Mouse (Mus musculus): ENCODE results near the gene Hipk2.

The Hipk2 gene

GRCm38 (mm10) chr6:38833721-38834120 is 42.2 kb downstream of the Hipk2 start:
- DNase-seq (ENCODE audit: low spot score in 2 of 2) = no peak

- DNase-seq (ENCODE audit: low spot score in 2 of 2) = no peak
These were observed 46.5 kb downstream of the Hipk2 start for GRCm38 (mm10) chr6:38829452-38829851.

GRCm38 (mm10) chr6:38828211-38828610 is 47.8 kb downstream of the Hipk2 start:
- no peak for DNase-seq (ENCODE audit: low spot score in 2 of 2)

DNA sequence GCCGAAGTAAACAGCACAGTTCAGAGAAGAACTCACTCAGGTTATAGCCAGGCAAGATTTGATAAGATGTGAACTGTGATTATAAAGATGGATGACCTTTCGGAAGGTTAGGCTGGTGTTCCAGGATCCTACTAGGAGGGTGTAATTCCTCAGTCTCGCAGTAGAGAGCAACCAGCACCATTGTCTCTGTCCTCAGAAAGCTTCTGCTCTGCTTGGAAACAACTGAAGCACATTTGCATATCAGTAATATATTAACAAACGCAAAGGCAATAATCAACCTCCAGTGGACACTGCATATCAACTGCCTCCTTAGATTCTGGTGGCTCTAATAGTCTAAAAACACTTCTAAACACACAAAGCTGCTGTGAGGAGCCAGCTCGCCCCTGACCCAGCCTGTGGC is 48.5 kb downstream of the Hipk2 start:
- DNase-seq (ENCODE audit: low spot score in 2 of 2) = no peak

DNA sequence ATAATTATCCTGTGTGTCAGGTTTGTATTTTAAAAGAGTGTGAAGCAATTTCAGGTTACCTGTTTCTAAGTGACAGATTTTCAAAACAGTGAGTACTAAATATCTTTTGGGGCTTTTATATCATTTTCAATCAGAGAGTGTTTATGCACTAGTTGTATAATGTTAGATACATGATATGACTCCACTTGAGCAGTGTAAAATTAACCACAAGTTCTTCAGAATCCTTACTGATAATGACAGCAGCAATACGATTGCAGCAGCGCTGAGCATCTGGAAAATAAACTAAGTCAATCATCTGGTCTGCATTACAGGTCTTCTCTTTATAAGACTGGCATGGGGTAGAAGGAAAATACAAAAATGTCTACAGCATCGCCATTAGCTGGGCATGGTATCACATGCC is 49.1 kb downstream of the Hipk2 start:
- no peak for DNase-seq (ENCODE audit: low spot score in 2 of 2)

GRCm38 (mm10) chr6:38825886-38826285 is 50.1 kb downstream of the Hipk2 start:
- no peak for DNase-seq (ENCODE audit: low spot score in 2 of 2)

- DNase-seq (ENCODE audit: low spot score in 2 of 2) = no peak
These were observed 52.1 kb downstream of the Hipk2 start for GRCm38 (mm10) chr6:38823827-38824226.

GRCm38 (mm10) chr6:38823164-38823563 is 52.8 kb downstream of the Hipk2 start:
- no peak for DNase-seq (ENCODE audit: low spot score in 2 of 2)

DNA sequence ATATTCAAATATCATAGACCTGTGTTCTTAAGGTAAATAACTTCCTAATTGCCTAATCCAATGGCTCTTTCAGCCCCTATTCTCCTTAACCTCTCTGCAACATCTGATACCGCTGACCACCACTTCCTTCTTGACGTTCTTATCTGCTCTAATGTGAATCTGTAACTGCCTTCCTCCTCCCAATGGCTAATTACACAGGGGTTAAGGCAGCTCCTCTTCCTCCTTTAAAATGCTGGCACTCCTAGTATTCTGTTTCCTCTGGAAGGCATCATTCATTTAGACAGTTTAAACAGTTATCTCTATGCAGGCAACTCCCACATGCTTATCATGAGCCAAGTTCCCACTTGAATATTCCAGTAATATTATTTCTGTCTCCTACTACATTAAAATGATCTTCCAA is 54.3 kb downstream of the Hipk2 start:
- no peak for DNase-seq (ENCODE audit: low spot score in 2 of 2)

DNA sequence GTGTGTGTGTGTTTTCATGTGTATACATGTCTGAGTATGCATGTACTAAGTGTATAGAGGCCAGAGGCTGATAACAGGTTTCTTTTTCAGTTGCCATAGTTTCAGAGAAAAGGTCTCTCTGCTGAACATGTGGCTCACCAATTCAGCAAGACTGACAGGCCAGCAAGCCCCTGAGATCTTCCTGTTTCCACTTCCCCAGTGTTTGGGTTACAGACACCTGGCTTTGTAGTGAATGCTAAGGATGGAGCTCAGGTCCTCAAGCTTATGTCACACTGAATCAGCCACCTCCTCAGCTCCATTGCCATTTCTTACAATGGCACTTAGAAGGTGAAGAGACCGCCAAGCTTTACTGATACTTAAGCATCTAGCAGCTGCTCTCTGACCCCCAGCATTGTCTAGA is 55.1 kb downstream of the Hipk2 start:
- DNase-seq (ENCODE audit: low spot score in 2 of 2) = no peak

- no peak for DNase-seq (ENCODE audit: low spot score in 2 of 2)
These were observed 59.7 kb downstream of the Hipk2 start for GRCm38 (mm10) chr6:38816216-38816615.

- DNase-seq (ENCODE audit: low spot score in 2 of 2) = no peak
These were observed 60.4 kb downstream of the Hipk2 start for GRCm38 (mm10) chr6:38815582-38815981.

GRCm38 (mm10) chr6:38814690-38815089 is 61.3 kb downstream of the Hipk2 start:
- DNase-seq (ENCODE audit: low spot score in 2 of 2) = no peak

GRCm38 (mm10) chr6:38811459-38812145 is 64.4 kb downstream of the Hipk2 start:
- no peak for DNase-seq (ENCODE audit: low spot score in 2 of 2)

GRCm38 (mm10) chr6:38810121-38810475 is 65.9 kb downstream of the Hipk2 start:
- no peak for DNase-seq (ENCODE audit: low spot score in 2 of 2)

DNA sequence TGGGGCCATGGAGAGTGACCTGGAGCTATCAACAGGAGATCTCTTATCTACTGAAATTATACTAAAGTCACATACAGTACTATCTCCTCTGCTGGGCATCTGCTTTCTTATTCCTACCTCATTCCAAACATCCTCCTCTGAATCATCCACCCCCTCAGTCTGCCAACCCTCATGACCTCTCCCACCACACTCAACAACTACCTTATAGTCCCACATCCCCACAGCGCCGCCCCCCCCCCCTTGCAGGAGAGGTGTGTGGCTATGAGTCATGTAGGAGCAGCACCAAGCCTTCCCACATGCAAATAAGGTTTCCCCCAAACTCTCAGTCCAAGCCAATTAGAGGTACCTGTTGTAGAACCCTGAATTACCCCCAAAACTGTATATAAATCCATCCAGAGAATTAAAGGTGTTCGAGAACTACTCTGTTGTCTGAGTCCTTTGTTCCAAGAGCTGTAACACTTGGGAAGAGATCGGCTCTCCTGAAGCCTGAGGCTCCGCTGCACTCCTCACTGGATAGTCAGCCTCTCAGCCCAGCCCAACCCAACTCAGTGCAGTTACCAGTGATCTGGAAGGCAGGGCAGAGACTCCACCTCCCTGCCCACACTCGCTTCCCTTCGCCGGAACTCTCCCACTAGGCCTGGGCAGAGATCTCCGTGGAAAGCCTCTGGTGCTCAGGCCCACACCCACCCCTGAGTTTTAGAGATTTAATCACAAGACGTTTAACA is 66.4 kb downstream of the Hipk2 start:
- no peak for DNase-seq (ENCODE audit: low spot score in 2 of 2)

GRCm38 (mm10) chr6:38808317-38808716 is 67.6 kb downstream of the Hipk2 start:
- DNase-seq (ENCODE audit: low spot score in 2 of 2) = no peak

GRCm38 (mm10) chr6:38806963-38807445 is 69.0 kb downstream of the Hipk2 start:
- no peak for DNase-seq (ENCODE audit: low spot score in 2 of 2)

GRCm38 (mm10) chr6:38805612-38806011 is 70.4 kb downstream of the Hipk2 start:
- DNase-seq (ENCODE audit: low spot score in 2 of 2) = no peak

DNA sequence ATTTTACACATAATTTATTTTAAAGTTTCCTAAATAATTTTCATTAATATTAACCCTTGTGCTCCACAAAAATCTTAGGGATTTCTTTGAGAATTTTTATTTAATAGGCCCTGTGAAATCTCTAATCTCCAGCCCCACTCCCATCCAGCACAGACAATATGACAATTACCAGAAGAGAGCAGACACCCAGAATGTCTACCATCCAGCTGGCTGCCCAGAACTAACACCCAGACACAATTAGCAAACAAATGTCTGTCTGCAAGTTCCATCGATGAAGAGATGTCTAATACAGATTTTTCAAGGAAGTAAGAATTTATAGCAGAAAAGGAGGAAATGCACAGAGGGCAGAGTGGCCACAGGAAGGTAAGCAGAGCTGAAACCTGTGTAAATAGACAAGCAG is 74.7 kb downstream of the Hipk2 start:
- DNase-seq (ENCODE audit: low spot score in 2 of 2) = no peak

DNA sequence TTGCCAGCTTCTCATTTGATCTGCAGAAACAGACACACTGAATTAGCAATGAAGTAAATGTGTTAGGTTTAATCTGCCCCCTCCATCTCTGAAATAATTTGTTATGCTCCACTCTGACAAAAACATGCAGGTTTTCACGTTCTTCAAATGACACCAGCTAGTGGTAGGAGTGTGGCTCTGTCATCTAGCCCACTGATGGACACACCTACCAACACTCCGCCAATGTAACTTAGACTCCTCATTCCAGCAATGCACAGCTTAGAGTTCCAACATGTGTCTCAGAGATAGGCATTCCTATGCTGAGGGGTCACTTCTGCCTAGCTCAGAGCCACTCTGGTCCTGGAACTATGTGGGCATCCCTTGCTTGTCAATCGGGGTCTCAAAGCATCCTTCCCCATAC is 78.4 kb downstream of the Hipk2 start:
- DNase-seq (ENCODE audit: low spot score in 2 of 2) = no peak

DNA sequence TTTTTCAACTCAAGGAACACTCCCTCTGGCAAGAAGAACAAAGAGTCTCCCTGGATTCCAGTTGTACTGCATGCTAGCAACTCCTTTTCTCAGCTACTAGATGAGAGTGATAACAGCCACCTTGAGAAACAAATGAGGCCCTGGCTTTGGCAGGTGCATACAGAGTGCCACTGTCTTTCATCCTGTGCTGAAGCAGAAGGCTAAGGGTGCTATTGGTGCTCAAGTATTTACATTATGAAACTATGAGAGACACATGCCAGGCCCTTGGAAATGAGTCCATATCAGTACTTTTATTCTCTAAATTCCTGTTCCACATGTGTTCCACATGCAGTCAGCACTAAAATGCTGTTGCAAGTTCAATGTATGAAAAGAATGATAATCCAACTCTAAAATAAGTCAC is 79.0 kb downstream of the Hipk2 start:
- no peak for DNase-seq (ENCODE audit: low spot score in 2 of 2)

DNA sequence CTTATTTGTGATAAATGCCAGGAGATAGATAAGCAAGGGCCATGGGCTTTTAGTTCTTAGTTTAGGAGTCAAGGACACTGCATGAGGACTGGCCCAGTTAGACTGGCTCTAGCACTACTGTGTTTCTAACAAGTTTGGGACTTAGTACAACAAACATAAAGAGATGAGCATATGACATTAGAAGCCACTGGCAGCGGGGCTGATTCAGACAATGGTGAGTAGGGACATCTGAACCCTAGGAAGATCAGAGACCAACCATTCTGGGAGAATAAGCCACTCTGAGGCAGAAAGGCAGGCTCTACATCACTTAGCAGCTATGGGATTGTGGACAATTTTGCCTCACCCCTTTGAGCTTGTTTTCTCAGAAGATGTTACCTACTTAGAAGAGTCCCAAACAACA is 79.6 kb downstream of the Hipk2 start:
- no peak for DNase-seq (ENCODE audit: low spot score in 2 of 2)
